Mouse (Mus musculus) ES-Bruce4 (cell line): ENCODE measurements at regions not wholly inside any gene's neighbourhood (a gene's known extent, or its start where the extent isn't known, plus 50 kb on each side); places are given as distances from the start of the nearest gene placed in this dataset.

ENCODE experiments used
- CTCF ChIP-seq: IDR thresholded peaks from one replicate; pipeline ENCODE4 v1.8.1; 2011; ENCODE audit warnings: low read depth, low read length
- EP300 ChIP-seq: IDR thresholded peaks from 2 replicates; pipeline ENCODE4 v1.6.1; 2011; ENCODE audit warnings: low read depth, low read length; ENCODE audit not compliant: insufficient read depth
- POLR2A ChIP-seq: IDR thresholded peaks from one replicate; pipeline ENCODE4 v1.8.1; 2011; ENCODE audit warnings: low read length; ENCODE audit not compliant: insufficient read depth

DNA sequence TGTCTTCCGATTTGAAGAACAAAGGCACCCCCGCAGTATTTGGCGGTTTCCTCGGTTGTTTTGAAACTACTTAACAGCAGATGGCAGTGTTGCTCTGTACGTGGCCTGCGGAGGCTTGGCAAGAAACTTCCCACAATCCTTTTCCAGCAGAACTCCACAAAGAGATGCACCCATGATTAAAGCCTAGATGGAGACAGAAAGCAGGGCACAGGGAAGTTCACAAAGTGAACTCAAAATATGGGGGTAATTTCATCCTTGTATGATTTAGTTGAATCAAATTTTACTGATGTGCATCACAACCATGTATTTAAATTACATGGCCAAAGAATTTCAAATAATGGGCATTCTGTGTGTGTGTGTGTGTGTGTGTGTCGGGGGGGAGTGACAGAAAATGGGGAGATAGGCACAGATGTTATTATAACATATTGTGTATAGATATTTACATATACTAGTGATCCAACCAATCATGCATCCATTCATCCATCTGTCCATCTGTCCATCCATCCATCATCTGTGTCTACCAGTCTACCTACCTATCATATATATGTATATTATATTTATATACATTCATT lies 97.5 kb downstream of the Otol1 start:
- no peak for TF ChIP-seq POLR2A
- peak; percentile 65 for TF ChIP-seq CTCF
- no peak for TF ChIP-seq EP300
